Mouse (Mus musculus): ENCODE data around the gene Hnf1a. TPM values are rescaled to one million over a fixed set of nuclear protein-coding genes. Genes with fewer than 3 reads are reported as not detected.
"Not testable (repeated sequence)": the region's sequence is repeated elsewhere in the genome, so short reads cannot be mapped to it uniquely, and the experiment has no call there.

Hnf1a gene
- polyA plus RNA-seq, 1 experiment from 2014 or later: 13.9 TPM

DNA sequence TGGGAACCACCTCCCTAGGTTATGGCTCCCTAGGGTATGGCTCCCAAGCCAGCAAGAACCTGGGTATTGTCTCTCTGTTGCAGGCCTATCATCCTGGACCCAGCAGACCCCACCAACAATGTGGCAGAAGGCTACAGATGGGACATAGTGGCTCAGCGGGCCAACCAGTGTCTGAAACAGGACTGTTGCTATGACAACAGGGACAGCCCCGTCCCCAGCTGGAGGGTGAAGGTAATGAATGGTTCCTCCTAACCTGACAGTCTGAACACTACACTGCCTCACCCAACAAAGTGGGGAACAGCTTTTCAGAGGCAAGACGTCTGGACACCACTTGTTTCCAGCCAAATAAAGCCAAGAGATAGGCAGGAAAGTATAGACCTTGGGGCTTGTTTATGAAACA, 35.1 kb downstream of the Hnf1a start:
- WGBS: 19% methylated on average over 3 of the region's 3 CpGs
- no peak overlapping the region for H3K9ac ChIP-seq
- H3K9me3 ChIP-seq (replicated peaks): no peaks in the 10 kb centered on the region
- ATAC-seq (replicated peaks; ENCODE audit: low FRiP score): no peak
- no peaks in the 10 kb centered on the region for H3K27me3 ChIP-seq
- no peak overlapping the region for H3K4me3 ChIP-seq (replicated peaks)
- no peak overlapping the region for H3K27ac ChIP-seq
- H3K4me1 ChIP-seq: no peaks in the 10 kb centered on the region
- H3K36me3 ChIP-seq: no peaks in the 10 kb centered on the region
- no peak overlapping the region for H3K4me2 ChIP-seq

DNA sequence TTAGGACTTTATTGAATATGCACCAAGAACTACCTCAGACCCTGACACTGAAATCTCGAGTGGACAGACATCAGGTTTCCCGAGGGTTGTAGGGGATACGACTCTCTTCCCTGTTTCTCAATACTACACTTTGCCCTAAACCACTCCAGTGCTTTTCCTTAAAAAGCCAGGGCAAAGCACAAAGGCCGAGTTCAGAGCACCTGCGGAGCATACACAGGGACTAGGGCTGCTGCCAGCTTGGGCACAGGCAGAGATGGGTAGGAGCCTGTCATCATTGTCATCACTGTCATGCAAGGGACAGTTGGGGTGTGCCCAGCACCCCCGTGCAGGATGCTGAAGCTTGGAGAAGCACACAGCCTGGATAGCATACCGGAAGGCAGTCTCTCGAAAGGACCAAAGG, 37.7 kb downstream of the Hnf1a start:
- no peak overlapping the region for H3K9ac ChIP-seq
- no peaks in the 10 kb centered on the region for H3K9me3 ChIP-seq (replicated peaks)
- H3K27ac ChIP-seq: no peak overlapping the region
- no peak overlapping the region for H3K4me3 ChIP-seq (replicated peaks)
- 84% methylated on average over 8 of the region's 8 CpGs for WGBS
- H3K4me2 ChIP-seq: no peak overlapping the region
- no peak for ATAC-seq (replicated peaks; ENCODE audit: low FRiP score)
- 0 out of 2 replicates have a peak, but pooled peaks cover 2% of the 10 kb centered on the region for H3K4me1 ChIP-seq
- no peaks in the 10 kb centered on the region for H3K27me3 ChIP-seq
- H3K36me3 ChIP-seq: no peaks in the 10 kb centered on the region

DNA sequence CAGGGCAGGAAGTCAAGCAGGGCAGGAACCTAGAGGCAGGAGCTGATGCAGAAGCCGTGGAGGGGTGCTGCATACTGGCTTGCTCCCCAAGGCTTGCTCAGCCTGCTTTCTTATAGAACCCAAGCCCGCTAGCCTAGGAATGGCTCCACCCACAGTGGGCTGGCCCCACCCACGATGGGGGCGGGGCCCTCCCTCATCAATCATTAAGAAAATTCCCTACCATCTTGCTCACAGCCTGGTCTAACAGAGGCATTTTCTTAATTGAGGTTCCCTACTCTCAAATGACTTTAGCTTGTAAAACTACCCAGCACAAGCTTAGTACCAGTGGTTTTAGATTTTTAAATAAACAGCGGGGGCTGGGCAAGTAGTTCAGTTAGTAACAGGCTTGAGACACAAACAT, 39.3 kb downstream of the Hnf1a start:
- H3K4me2 ChIP-seq: no peak overlapping the region
- no peaks in the 10 kb centered on the region for H3K36me3 ChIP-seq
- no peaks in the 10 kb centered on the region for H3K9me3 ChIP-seq (replicated peaks)
- no peak overlapping the region for H3K4me3 ChIP-seq (replicated peaks)
- no peak overlapping the region for H3K9ac ChIP-seq
- no peak for ATAC-seq (replicated peaks; ENCODE audit: low FRiP score)
- no peak overlapping the region for H3K27ac ChIP-seq
- H3K27me3 ChIP-seq: no peaks in the 10 kb centered on the region
- 56% methylated on average over 5 of the region's 5 CpGs for WGBS
- H3K4me1 ChIP-seq: peaks cover 8% of the 10 kb centered on the region

DNA sequence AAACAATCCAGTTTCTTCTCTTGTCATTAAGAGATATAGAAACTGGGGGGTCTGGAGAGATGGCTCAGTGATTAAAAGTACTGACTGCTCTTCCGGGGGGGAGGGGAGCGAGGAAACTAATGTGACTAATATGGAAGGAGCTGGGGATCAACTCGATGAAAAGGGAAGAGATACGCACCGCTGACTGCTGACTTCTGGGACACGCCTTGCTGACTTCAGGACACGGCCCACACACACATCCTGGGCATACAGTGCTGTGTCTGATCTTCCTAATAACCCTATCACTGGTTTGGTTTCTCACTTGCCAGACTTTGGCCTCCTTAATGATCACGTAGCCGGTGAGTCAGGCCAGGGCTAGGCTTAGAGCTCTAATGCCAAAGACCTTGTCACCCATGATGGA, 44.1 kb downstream of the Hnf1a start:
- Histone ChIP-seq H3K36me3 (no peaks in the 10 kb centered on the region), H3K4me1 (peaks cover 32% of the 10 kb centered on the region), H3K4me3 (replicated peaks) (no peak overlapping the region), H3K27me3 (no peaks in the 10 kb centered on the region), H3K27ac (peak overlapping the region; percentile 66; the same call in 1 of the 2 replicates), H3K9ac (no peak overlapping the region), H3K9me3 (replicated peaks) (no peaks in the 10 kb centered on the region), H3K4me2 (no peak overlapping the region)
- peak; percentile 41 for ATAC-seq (replicated peaks; ENCODE audit: low FRiP score)
- WGBS: 55% methylated on average over 9 of the region's 9 CpGs

DNA sequence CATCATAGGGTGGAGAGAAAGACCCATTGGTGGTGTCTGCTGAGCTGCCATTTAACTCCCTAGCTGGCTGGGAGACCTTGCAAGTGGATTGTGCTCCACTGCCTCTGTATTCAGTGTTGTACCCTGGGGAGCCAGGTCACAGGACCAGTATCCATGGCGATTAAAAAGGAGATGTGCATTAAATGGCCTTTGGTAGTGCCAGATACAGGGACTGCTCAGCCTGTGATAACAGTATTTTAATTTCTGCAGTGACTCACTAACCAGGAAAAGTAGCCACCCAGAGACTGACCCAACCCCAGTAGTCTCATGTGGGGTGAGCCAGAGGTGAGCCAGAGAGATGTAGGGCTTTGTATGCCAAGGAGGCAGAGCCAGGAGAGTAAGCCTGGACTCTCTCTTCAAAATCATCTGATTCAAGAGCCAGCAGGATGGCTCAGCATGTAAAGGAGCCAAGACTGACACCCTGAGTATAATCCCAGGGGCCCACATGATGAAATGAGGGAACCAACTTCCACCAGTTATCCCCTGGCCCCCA, 44.7 kb downstream of the Hnf1a start:
- no peaks in the 10 kb centered on the region for H3K36me3 ChIP-seq
- no peak overlapping the region for H3K4me2 ChIP-seq
- ATAC-seq (replicated peaks; ENCODE audit: low FRiP score): no peak
- H3K27ac ChIP-seq: peak overlapping the region; percentile 66; the same call in 1 of the 2 replicates
- no peak overlapping the region for H3K4me3 ChIP-seq (replicated peaks)
- WGBS: 73% methylated on average over 1 of the region's 1 CpGs
- no peaks in the 10 kb centered on the region for H3K27me3 ChIP-seq
- H3K9ac ChIP-seq: no peak overlapping the region
- H3K4me1 ChIP-seq: peaks cover 34% of the 10 kb centered on the region
- no peaks in the 10 kb centered on the region for H3K9me3 ChIP-seq (replicated peaks)

DNA sequence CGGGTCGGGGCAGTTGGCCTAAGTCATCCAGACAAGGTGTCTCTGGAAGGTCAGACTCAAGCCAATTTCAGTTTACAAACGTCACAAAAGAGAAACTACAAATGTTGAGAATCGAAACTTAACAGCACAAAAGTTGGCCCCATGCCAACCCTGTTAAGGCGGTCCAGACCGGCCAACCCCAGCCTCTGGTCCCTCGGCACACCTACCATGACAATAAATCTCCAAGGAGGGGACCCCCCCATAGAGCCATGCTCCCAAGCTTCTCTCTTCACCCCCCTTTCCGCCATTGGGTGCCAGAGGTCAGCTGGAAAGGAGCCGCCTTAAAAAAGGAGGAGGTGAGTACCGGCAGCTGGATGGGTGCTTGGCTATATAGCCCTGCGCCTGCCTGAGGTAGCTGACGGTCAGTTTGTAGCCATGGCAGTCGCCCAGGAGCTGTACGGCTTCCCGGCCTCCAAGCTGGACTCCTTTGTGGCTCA, 47.9 kb downstream of the Hnf1a start, which contains the start of gene Oasl1:
Gene Oasl1, plus strand, starts transcription at position 243 of the 476 bp plus-strand sequence.
- Histone ChIP-seq H3K27ac (0 out of 2 replicates have a peak within 1 kb of the TSS, but pooled peaks have one; percentile 24), H3K4me2 (peak within 1 kb of the TSS; percentile 60), H3K36me3 (no peaks in the 10 kb centered on the region), H3K4me3 (replicated peaks) (peak within 1 kb of the TSS; percentile 39), H3K9me3 (replicated peaks) (no peaks in the 10 kb centered on the region), H3K27me3 (no peaks in the 10 kb centered on the region), H3K4me1 (peaks cover 32% of the 10 kb centered on the region), H3K9ac (no peak within 1 kb of the TSS)
- ATAC-seq (replicated peaks; ENCODE audit: low FRiP score): peak; percentile 47
- 21% methylated on average over 15 of the region's 15 CpGs for WGBS

DNA sequence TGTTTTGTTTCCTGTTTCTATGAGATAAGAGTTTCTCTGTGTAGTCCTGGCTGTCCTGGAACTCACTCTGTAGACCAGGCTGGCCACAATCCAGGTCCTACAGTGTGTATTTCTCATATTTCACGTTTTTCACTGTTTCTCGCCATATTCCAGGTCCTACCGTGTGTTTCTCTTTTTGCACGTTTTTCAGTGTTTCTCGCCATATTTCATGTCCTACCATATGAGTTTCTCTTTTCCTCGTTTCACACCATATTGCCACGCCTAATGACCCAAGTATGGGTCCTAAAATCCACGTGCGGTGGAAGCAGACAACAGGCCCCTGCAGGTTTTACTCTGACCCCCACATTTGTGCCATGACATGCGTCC, 48.5 kb downstream of the Hnf1a start:
- no peak for ATAC-seq (replicated peaks; ENCODE audit: low FRiP score)
- 0 out of 2 replicates have a peak overlapping the region, but pooled peaks have one; percentile 24 for H3K27ac ChIP-seq

DNA sequence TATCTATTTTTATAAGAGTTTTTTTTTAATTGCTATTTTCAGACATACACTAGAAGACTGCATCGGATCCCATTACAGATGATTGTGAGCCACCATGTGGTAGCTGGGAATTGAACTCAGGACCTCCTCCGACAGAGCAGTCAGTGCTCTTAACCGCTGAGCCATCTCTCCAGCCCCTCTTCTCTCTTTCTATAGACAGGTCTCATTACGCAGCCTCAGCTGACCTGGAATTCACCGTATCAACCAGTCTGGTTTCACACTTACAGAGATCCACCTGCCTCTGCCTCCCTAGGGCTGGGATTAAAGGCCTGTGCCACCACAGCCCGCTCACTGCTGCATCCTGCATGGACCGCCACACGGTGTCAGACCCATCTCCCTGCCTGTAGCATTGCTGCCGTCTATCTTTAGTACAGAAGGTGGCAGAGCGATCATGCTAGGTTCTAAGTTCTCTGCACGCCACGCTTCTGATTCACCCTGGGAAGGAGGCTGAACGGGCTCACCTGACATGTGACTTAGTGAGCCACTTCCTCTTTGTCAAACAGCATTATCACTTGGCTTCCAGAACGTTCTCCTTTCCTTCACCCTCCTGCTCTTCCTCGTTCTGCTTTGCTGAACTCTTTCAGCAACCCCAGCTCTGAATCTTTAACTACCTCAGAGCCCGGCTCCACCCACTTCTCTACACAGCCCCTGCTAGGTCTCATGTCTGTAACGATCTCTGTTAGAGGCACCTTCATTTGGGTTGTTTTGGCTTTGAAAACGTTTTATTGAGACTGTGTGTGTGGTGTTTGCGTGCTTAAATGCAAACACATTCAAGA, 49.1 kb downstream of the Hnf1a start:
- H3K27ac ChIP-seq: 0 out of 2 replicates have a peak overlapping the region, but pooled peaks have one; percentile 24
- peaks cover 27% of the 10 kb centered on the region for H3K4me1 ChIP-seq
- no peaks in the 10 kb centered on the region for H3K27me3 ChIP-seq
- H3K9me3 ChIP-seq (replicated peaks): no peaks in the 10 kb centered on the region
- no peak overlapping the region for H3K4me3 ChIP-seq (replicated peaks)
- H3K9ac ChIP-seq: no peak overlapping the region
- 66% methylated on average over 19 of the region's 19 CpGs for WGBS
- H3K36me3 ChIP-seq: no peaks in the 10 kb centered on the region
- peak overlapping the region; percentile 1; the same call in 1 of the 2 replicates for H3K4me2 ChIP-seq
- no peak for ATAC-seq (replicated peaks; ENCODE audit: low FRiP score)

More for the DNA sequence above, 48.5 kb downstream of the Hnf1a start:
- WGBS: 59% methylated on average over 10 of the region's 10 CpGs
- Histone ChIP-seq H3K4me2 (peak overlapping the region; percentile 1; the same call in 1 of the 2 replicates), H3K27me3 (no peaks in the 10 kb centered on the region), H3K9me3 (replicated peaks) (no peaks in the 10 kb centered on the region), H3K4me3 (replicated peaks) (no peak overlapping the region), H3K36me3 (no peaks in the 10 kb centered on the region), H3K4me1 (peaks cover 32% of the 10 kb centered on the region), H3K9ac (no peak overlapping the region)

DNA sequence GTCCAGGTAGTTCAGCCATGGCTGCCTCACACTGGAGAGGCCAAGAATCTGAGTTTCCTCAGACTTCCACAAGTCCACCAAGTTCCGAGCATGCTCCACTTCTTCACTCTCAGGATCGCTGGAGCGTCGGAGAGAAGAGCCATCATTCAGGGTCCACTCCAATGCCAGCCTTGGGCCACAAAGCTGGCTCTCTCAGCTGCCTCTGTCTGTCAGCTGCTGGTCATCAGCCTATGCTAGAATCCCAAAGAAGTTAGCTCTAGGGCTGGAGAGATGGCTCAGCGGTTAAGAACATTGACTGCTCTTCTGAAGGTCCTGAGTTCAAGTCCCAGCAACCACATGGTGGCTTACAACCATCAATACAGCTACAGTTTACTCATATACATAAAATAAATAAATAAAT, 53.5 kb downstream of the Hnf1a start:
- not testable (repeated sequence) for H3K4me1 ChIP-seq; H3K27me3 ChIP-seq; H3K4me3 ChIP-seq (replicated peaks); H3K27ac ChIP-seq; H3K36me3 ChIP-seq; ATAC-seq (replicated peaks; ENCODE audit: low FRiP score); H3K9ac ChIP-seq; H3K4me2 ChIP-seq; H3K9me3 ChIP-seq (replicated peaks)
- WGBS: 94% methylated on average over 5 of the region's 5 CpGs

DNA sequence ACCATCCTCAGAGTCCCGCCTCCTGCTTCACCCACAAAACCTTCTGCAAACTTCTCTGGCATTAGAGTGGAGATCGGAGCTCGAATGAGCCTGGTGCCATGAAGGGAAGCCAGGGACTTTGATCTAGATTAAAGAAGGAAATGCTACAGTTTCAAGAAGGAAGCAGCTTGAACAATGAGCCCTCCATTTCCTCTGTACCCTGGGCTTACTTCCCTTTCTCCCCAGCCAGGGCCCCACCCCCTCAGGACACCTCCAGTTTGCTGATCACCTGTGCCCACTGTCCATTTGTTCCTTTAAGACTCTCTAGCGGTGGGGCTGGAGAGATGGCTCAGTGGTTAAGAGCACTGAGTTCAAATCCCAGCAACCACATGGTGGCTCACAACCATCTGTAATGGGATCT, 54.1 kb downstream of the Hnf1a start:
- Histone ChIP-seq H3K9me3 (replicated peaks) (no peaks in the 10 kb centered on the region), H3K9ac (no peak overlapping the region), H3K27me3 (no peaks in the 10 kb centered on the region), H3K27ac (no peak overlapping the region), H3K4me1 (peaks cover 3% of the 10 kb centered on the region), H3K36me3 (no peaks in the 10 kb centered on the region), H3K4me3 (replicated peaks) (no peak overlapping the region), H3K4me2 (no peak overlapping the region)
- ATAC-seq (replicated peaks; ENCODE audit: low FRiP score): no peak
- 73% methylated on average over 4 of the region's 4 CpGs for WGBS

DNA sequence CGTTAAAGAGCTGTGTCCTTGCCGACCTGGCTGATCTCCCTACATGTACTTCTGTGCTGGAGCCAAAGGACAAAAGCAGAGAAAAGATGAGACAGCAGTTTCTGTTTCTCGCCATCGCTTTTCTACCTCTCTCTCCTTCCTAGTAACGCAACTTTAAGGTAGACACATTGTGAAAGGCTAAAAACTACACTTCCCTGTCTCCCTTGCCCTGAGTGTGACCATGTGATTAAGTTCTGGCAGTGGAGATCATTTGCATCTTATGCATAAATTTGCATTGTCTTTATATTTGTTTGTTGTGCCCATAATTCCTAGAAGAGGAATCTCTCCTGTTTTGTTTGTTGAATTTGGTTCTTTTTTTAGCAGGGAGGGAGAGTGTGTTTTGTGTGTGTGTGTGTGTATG, 55.0 kb downstream of the Hnf1a start:
- Histone ChIP-seq H3K27me3 (no peaks in the 10 kb centered on the region), H3K4me2 (no peak overlapping the region), H3K36me3 (no peaks in the 10 kb centered on the region), H3K9me3 (replicated peaks) (no peaks in the 10 kb centered on the region), H3K9ac (no peak overlapping the region), H3K27ac (no peak overlapping the region), H3K4me1 (no peaks in the 10 kb centered on the region), H3K4me3 (replicated peaks) (no peak overlapping the region)
- 76% methylated on average over 5 of the region's 5 CpGs for WGBS
- ATAC-seq (replicated peaks; ENCODE audit: low FRiP score): no peak

DNA sequence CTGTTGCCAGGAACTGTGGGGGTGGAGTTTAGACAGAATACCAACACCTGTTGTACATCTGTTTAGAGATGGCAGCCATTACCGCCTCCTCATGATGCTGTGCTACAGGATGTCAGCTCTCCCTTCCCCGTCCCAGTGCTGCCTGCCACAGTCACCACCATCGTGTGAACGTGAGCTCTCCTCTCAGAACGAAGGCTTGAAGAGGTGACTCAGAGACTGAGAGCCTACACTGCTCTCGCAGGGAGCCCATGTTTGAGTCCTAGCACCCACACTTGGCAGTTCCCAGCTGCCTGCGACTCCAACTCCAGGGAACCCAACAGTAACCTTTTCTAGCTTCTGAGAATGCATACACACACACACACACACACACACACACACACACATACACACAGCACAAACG, 56.0 kb downstream of the Hnf1a start:
- Histone ChIP-seq H3K4me1 (no peaks in the 10 kb centered on the region), H3K27me3 (no peaks in the 10 kb centered on the region), H3K4me2 (no peak overlapping the region), H3K9me3 (replicated peaks) (no peaks in the 10 kb centered on the region), H3K36me3 (no peaks in the 10 kb centered on the region), H3K9ac (no peak overlapping the region), H3K27ac (no peak overlapping the region), H3K4me3 (replicated peaks) (no peak overlapping the region)
- WGBS: 76% methylated on average over 8 of the region's 8 CpGs
- ATAC-seq (replicated peaks; ENCODE audit: low FRiP score): no peak
